Mouse (Mus musculus) lung, postnatal 0 days (tissue): ENCODE data around the gene Ak5. TPM values are rescaled to one million over a fixed set of nuclear protein-coding genes. Genes with fewer than 3 reads are reported as not detected.

ENCODE experiments used
- ATAC-seq: fragments of 200-750 bp; cut with Nextera tagmentation; 2 replicates; pipeline ENCODE4 v1.8.0; 2017; ENCODE audit warnings: moderate library complexity
- DNase-seq: peaks from one replicate; pipeline ENCODE4 v3.0.0-alpha.2; 2016; ENCODE audit warnings: low spot score
- H3K27ac ChIP-seq: fragments of 300-500 bp; sonication (generic); 2 replicates; pipeline ENCODE4 v1.5.1; 2014; ENCODE audit warnings: antibody characterized with exemption, mild to moderate bottlenecking, low read length, mixed read lengths
- H3K27me3 ChIP-seq: fragments of 300-500 bp; sonication (generic); replicated peaks from 2 replicates; pipeline ENCODE4 v1.6.1; 2014; ENCODE audit warnings: low read length, mixed read lengths; ENCODE audit not compliant: insufficient read depth
- H3K36me3 ChIP-seq: fragments of 300-500 bp; sonication (generic); 2 replicates; pipeline ENCODE4 v1.6.1; 2014; ENCODE audit warnings: low read length, mixed read lengths; ENCODE audit not compliant: insufficient read depth
- H3K4me1 ChIP-seq: fragments of 300-500 bp; sonication (generic); 2 replicates; pipeline ENCODE4 v1.6.1; 2014; ENCODE audit warnings: antibody characterized with exemption, low read depth, low read length, mixed read lengths; ENCODE audit not compliant: insufficient read depth
- H3K4me2 ChIP-seq: fragments of 300-500 bp; sonication (generic); replicated peaks from 2 replicates; pipeline ENCODE4 v1.6.1; 2014; ENCODE audit warnings: low read depth, mild to moderate bottlenecking, low read length, moderate library complexity, mixed read lengths
- H3K4me3 ChIP-seq: fragments of 300-500 bp; sonication (generic); 2 replicates; pipeline ENCODE4 v1.5.1; 2014; ENCODE audit warnings: low read depth, low read length
- H3K9ac ChIP-seq: fragments of 300-500 bp; sonication (generic); replicated peaks from 2 replicates; pipeline ENCODE4 v1.6.1; 2014; ENCODE audit warnings: low read depth, mild to moderate bottlenecking
- H3K9me3 ChIP-seq: fragments of 300-500 bp; sonication (generic); 2 replicates; pipeline ENCODE4 v1.6.1; 2016; ENCODE audit warnings: low read length, mixed read lengths
- CTCF ChIP-seq: IDR thresholded peaks from 2 replicates; pipeline ENCODE4 v1.5.1; 2016; ENCODE audit warnings: antibody characterized with exemption, mild to moderate bottlenecking
- EP300 ChIP-seq: IDR thresholded peaks from 2 replicates; pipeline ENCODE4 v1.6.1; 2016; ENCODE audit warnings: antibody characterized with exemption, mild to moderate bottlenecking, control low read depth
- WGBS: fragments of 180-500 bp; shearing (Covaris S2); extraction: QIAGEN DNeasy Blood & Tissue Kit; methylation state at CpG from one replicate; pipeline ENCODE4 v1.1.7; 2014; 5-methylcytosine and 5-hydroxymethylcytosine counted together
- polyA plus RNA-seq: library from polyadenylated mRNA; unstranded; fragments of >200 nt; fragmentation: Nextera tagmentation; extraction: Ambion mirVana; gene quantifications from 2 replicates; pipeline ENCODE4 v1.2.1, GENCODE M21; 2015

Gene Ak5
- polyA plus RNA-seq, 1 experiment from 2014 or later: 0.47 TPM

- H3K27ac ChIP-seq: no peak overlapping the region
- no peaks in the 10 kb centered on the region for H3K36me3 ChIP-seq
- no peaks in the 10 kb centered on the region for H3K9me3 ChIP-seq
- no peak overlapping the region for H3K4me3 ChIP-seq
- 33% methylated on average over 2 of the region's 2 CpGs for WGBS
- ATAC-seq (no peak), DNase-seq (no peak)
- no peak for TF ChIP-seq EP300
- TF ChIP-seq CTCF: no peak
- H3K27me3 ChIP-seq: no peaks in the 10 kb centered on the region
- H3K9ac ChIP-seq: no peak overlapping the region
- no peak overlapping the region for H3K4me2 ChIP-seq
- H3K4me1 ChIP-seq: peaks cover 4% of the 10 kb centered on the region; the same call in 1 of the 2 replicates
These were observed 174.3 kb downstream of the Ak5 start for GRCm38 (mm10) chr3:152493813-152494212.

GRCm38 (mm10) chr3:152492241-152492640 is 175.9 kb downstream of the Ak5 start:
- no peak overlapping the region for H3K4me2 ChIP-seq
- H3K9ac ChIP-seq: no peak overlapping the region
- peaks cover 4% of the 10 kb centered on the region; the same call in 1 of the 2 replicates for H3K4me1 ChIP-seq
- no peaks in the 10 kb centered on the region for H3K9me3 ChIP-seq
- no peak overlapping the region for H3K27ac ChIP-seq
- TF ChIP-seq CTCF: no peak
- TF ChIP-seq EP300: no peak
- ATAC-seq (no peak), DNase-seq (no peak)
- no peak overlapping the region for H3K4me3 ChIP-seq
- 61% methylated on average over 6 of the region's 6 CpGs for WGBS
- H3K36me3 ChIP-seq: no peaks in the 10 kb centered on the region
- no peaks in the 10 kb centered on the region for H3K27me3 ChIP-seq

- WGBS: 83% methylated on average over 5 of the region's 5 CpGs
- ATAC-seq: no peak
- no peak for TF ChIP-seq CTCF
- no peak for TF ChIP-seq EP300
These were observed 177.7 kb downstream of the Ak5 start for GRCm38 (mm10) chr3:152490423-152490822.

GRCm38 (mm10) chr3:152488964-152489363 is 179.2 kb downstream of the Ak5 start:
- Histone ChIP-seq H3K4me3 (no peak overlapping the region), H3K9ac (no peak overlapping the region), H3K27ac (no peak overlapping the region), H3K36me3 (no peaks in the 10 kb centered on the region), H3K9me3 (no peaks in the 10 kb centered on the region), H3K4me2 (no peak overlapping the region), H3K4me1 (peaks cover 4% of the 10 kb centered on the region; the same call in 1 of the 2 replicates), H3K27me3 (no peaks in the 10 kb centered on the region)
- DNase-seq (no peak), ATAC-seq (no peak)
- no peak for TF ChIP-seq EP300
- no peak for TF ChIP-seq CTCF
- WGBS: 77% methylated on average over 4 of the region's 4 CpGs

More at GRCm38 (mm10) chr3:152490423-152490822, 177.7 kb downstream of the Ak5 start:
- Histone ChIP-seq H3K4me3 (no peak overlapping the region), H3K9me3 (no peaks in the 10 kb centered on the region), H3K4me1 (peaks cover 4% of the 10 kb centered on the region; the same call in 1 of the 2 replicates), H3K36me3 (no peaks in the 10 kb centered on the region), H3K9ac (no peak overlapping the region), H3K4me2 (no peak overlapping the region), H3K27me3 (no peaks in the 10 kb centered on the region), H3K27ac (no peak overlapping the region)
- DNase-seq: no peak

- no peak overlapping the region for H3K9ac ChIP-seq
- H3K4me3 ChIP-seq: no peak overlapping the region
- TF ChIP-seq CTCF (no peak), EP300 (no peak)
- ATAC-seq (no peak), DNase-seq (no peak)
- H3K4me1 ChIP-seq: no peaks in the 10 kb centered on the region
- no peaks in the 10 kb centered on the region for H3K27me3 ChIP-seq
- no peaks in the 10 kb centered on the region for H3K36me3 ChIP-seq
- no peak overlapping the region for H3K4me2 ChIP-seq
- 29% methylated on average over 6 of the region's 6 CpGs for WGBS
- no peak overlapping the region for H3K27ac ChIP-seq
- no peaks in the 10 kb centered on the region for H3K9me3 ChIP-seq
These were observed 184.0 kb downstream of the Ak5 start for GRCm38 (mm10) chr3:152484206-152484605.

- WGBS: 25% methylated on average over 7 of the region's 7 CpGs
- H3K36me3 ChIP-seq: no peaks in the 10 kb centered on the region
- no peak overlapping the region for H3K27ac ChIP-seq
- no peak overlapping the region for H3K4me2 ChIP-seq
- ATAC-seq (no peak), DNase-seq (no peak)
- H3K9me3 ChIP-seq: no peaks in the 10 kb centered on the region
- TF ChIP-seq EP300 (no peak), CTCF (no peak)
- no peak overlapping the region for H3K4me3 ChIP-seq
- H3K27me3 ChIP-seq: no peaks in the 10 kb centered on the region
- H3K9ac ChIP-seq: no peak overlapping the region
- H3K4me1 ChIP-seq: no peaks in the 10 kb centered on the region
These were observed 184.4 kb downstream of the Ak5 start for GRCm38 (mm10) chr3:152483800-152484199.

GRCm38 (mm10) chr3:152482182-152482581 is 186.0 kb downstream of the Ak5 start:
- Histone ChIP-seq H3K9ac (no peak overlapping the region), H3K36me3 (no peaks in the 10 kb centered on the region), H3K27ac (no peak overlapping the region), H3K4me3 (no peak overlapping the region), H3K4me1 (peaks cover 5% of the 10 kb centered on the region; the same call in 1 of the 2 replicates), H3K4me2 (no peak overlapping the region), H3K27me3 (no peaks in the 10 kb centered on the region), H3K9me3 (no peaks in the 10 kb centered on the region)
- DNase-seq: no peak
- TF ChIP-seq EP300: no peak
- no peak for TF ChIP-seq CTCF
- 82% methylated on average over 8 of the region's 8 CpGs for WGBS
- ATAC-seq: no peak
